Mouse (Mus musculus) thymus, adult 18-20 months (tissue): ENCODE data around the gene Stk10.

Experiments
- DNase-seq, 2 experiments: peaks; one replicate each; pipeline ENCODE4 v3.0.0; 2022; ENCODE audit warnings: mixed read lengths in 2 of 2

The Stk10 gene

GRCm38 (mm10) chr11:32527006-32527405 lies 6.1 kb upstream of the Stk10 start:
- DNase-seq = no peak

GRCm38 (mm10) chr11:32530151-32530550 lies 3.0 kb upstream of the Stk10 start:
- DNase-seq = no peak

- DNase-seq = no peak
Measured at GRCm38 (mm10) chr11:32531871-32532764, 987 bp upstream of the Stk10 start, which contains the start of gene Efcab9. Gene Efcab9 (minus strand): TSS chr11:32532081.

- peak; percentile 67 to 74 for DNase-seq
Measured at GRCm38 (mm10) chr11:32533482-32534261, 567 bp downstream of the Stk10 start.

- no peak for DNase-seq
Measured at GRCm38 (mm10) chr11:32534453-32535075, 1.5 kb downstream of the Stk10 start.

GRCm38 (mm10) chr11:32535646-32536045 lies 2.5 kb downstream of the Stk10 start:
- DNase-seq = no peak

GRCm38 (mm10) chr11:32536954-32537353 lies 3.8 kb downstream of the Stk10 start:
- DNase-seq = no peak

GRCm38 (mm10) chr11:32538435-32538834 lies 5.3 kb downstream of the Stk10 start:
- no peak for DNase-seq

- DNase-seq = no peak
Measured at GRCm38 (mm10) chr11:32538846-32539245, 5.7 kb downstream of the Stk10 start.

- DNase-seq = no peak
Measured at GRCm38 (mm10) chr11:32539717-32540116, 6.6 kb downstream of the Stk10 start.

GRCm38 (mm10) chr11:32540463-32540862 lies 7.4 kb downstream of the Stk10 start:
- no peak for DNase-seq

- no peak for DNase-seq
Measured at GRCm38 (mm10) chr11:32542181-32542580, 9.1 kb downstream of the Stk10 start.

- DNase-seq = peak; percentile 52 to 78
Measured at GRCm38 (mm10) chr11:32542687-32543411, 9.7 kb downstream of the Stk10 start.

GRCm38 (mm10) chr11:32544041-32544440 lies 10.9 kb downstream of the Stk10 start:
- no peak for DNase-seq

- no peak for DNase-seq
Measured at GRCm38 (mm10) chr11:32544497-32544896, 11.4 kb downstream of the Stk10 start.

- no peak for DNase-seq
Measured at GRCm38 (mm10) chr11:32545605-32546004, 12.5 kb downstream of the Stk10 start.

GRCm38 (mm10) chr11:32546483-32546882 lies 13.4 kb downstream of the Stk10 start:
- no peak for DNase-seq

- DNase-seq = no peak
Measured at GRCm38 (mm10) chr11:32547391-32547947, 14.4 kb downstream of the Stk10 start.

- DNase-seq = no peak
Measured at GRCm38 (mm10) chr11:32548240-32548639, 15.1 kb downstream of the Stk10 start.

- DNase-seq = no peak
Measured at GRCm38 (mm10) chr11:32549236-32549635, 16.1 kb downstream of the Stk10 start.

GRCm38 (mm10) chr11:32550102-32550501 lies 17.0 kb downstream of the Stk10 start:
- no peak for DNase-seq

GRCm38 (mm10) chr11:32551056-32551455 lies 18.0 kb downstream of the Stk10 start:
- no peak for DNase-seq
